Mouse (Mus musculus) stomach, embryonic 16.5 days (tissue): ENCODE measurements at regions not wholly inside any gene's neighbourhood (a gene's known extent, or its start where the extent isn't known, plus 50 kb on each side); places are given as distances from the start of the nearest gene placed in this dataset.

ENCODE experiments used
- ATAC-seq: fragments of 200-750 bp; cut with Nextera tagmentation; 2 replicates; pipeline ENCODE4 v1.8.0; 2017; ENCODE audit warnings: moderate number of reproducible peaks, moderate TSS enrichment; ENCODE audit not compliant: insufficient read depth, low FRiP score
- H3K27ac ChIP-seq: fragments of 300-500 bp; sonication (generic); 2 replicates; pipeline ENCODE4 v1.5.1; 2014; ENCODE audit warnings: low read length
- H3K27me3 ChIP-seq: fragments of 300-500 bp; sonication (generic); 2 replicates; pipeline ENCODE4 v1.6.1; 2014; ENCODE audit warnings: low read length, control low read depth, mixed read lengths; ENCODE audit not compliant: control insufficient read depth, insufficient read depth
- H3K36me3 ChIP-seq: fragments of 300-500 bp; sonication (generic); 2 replicates; pipeline ENCODE4 v1.6.1; 2014; ENCODE audit warnings: low read length; ENCODE audit not compliant: control insufficient read depth, insufficient read depth
- H3K4me1 ChIP-seq: fragments of 300-500 bp; sonication (generic); 2 replicates; pipeline ENCODE4 v1.6.1; 2014; ENCODE audit warnings: low read length, control low read depth, mixed read lengths; ENCODE audit not compliant: control insufficient read depth, insufficient read depth
- H3K4me2 ChIP-seq: fragments of 300-500 bp; sonication (generic); 2 replicates; pipeline ENCODE4 v1.6.1; 2014; ENCODE audit warnings: low read depth, low read length, mixed read lengths
- H3K4me3 ChIP-seq: fragments of 300-500 bp; sonication (generic); replicated peaks from 2 replicates; pipeline ENCODE4 v1.5.1; 2014; ENCODE audit warnings: mild to moderate bottlenecking, low read length
- H3K9ac ChIP-seq: fragments of 300-500 bp; sonication (generic); 2 replicates; pipeline ENCODE4 v1.6.1; 2014; ENCODE audit warnings: low read length
- H3K9me3 ChIP-seq: fragments of 300-500 bp; sonication (generic); replicated peaks from 2 replicates; pipeline ENCODE4 v1.6.1; 2016; ENCODE audit warnings: low read length, control low read depth; ENCODE audit not compliant: control insufficient read depth
- WGBS: fragments of 180-500 bp; shearing (Covaris S2); extraction: QIAGEN DNeasy Blood & Tissue Kit; methylation state at CpG from one replicate; pipeline ENCODE4 v1.1.7; 2014; 5-methylcytosine and 5-hydroxymethylcytosine counted together

DNA sequence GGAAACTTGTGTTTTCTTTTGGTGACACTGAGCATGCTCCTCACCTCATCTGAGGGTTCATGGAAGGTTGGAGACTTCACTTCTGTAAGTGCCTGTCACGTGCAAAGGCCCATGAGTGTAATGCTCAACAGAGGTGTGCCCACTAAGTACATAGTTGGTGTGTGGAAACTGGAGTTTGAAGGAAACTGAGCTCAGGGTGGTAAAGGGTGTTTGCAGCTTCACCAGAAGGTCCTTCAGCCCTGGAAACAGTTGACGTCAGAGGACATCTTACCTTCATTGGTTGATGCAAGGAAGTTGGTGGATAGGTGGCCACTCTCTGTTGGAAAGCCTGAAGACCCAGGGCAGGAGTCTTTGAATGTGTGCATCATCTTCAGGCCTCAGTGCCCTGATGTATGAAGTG lies 83.0 kb upstream of the Irx3 start:
- no peaks in the 10 kb centered on the region for H3K4me1 ChIP-seq
- H3K4me3 ChIP-seq = no peak overlapping the region
- no peaks in the 10 kb centered on the region for H3K9me3 ChIP-seq
- H3K4me2 ChIP-seq = no peak overlapping the region
- no peak for ATAC-seq
- H3K36me3 ChIP-seq = no peaks in the 10 kb centered on the region
- 65% methylated on average over 2 of the region's 2 CpGs for WGBS
- no peak overlapping the region for H3K9ac ChIP-seq
- H3K27me3 ChIP-seq = no peaks in the 10 kb centered on the region
- H3K27ac ChIP-seq = no peak overlapping the region

DNA sequence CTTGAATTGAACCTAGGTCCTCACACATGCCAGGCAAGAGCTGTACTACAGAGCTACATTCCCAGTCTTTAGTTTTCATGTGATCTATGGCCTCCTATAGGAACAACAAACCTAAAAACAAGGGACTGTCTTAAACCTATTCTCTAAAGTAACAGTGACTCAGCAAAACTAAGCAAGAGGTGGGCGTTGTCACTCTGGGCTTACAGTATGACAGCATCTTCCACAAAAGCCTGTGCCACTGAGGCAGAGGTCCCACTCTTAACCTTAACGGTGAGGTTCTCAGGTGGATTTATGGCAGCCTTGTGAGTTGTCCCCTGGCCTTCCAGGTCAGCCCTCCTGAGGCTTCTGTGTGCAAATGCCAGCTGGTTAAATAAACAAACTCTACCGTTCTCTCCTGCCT lies 82.5 kb upstream of the Irx3 start:
- H3K4me2 ChIP-seq = no peak overlapping the region

GRCm38 (mm10) chr8:91883012-91883411 lies 81.1 kb upstream of the Irx3 start:
- no peaks in the 10 kb centered on the region for H3K4me1 ChIP-seq
- H3K36me3 ChIP-seq = no peaks in the 10 kb centered on the region
- no peaks in the 10 kb centered on the region for H3K9me3 ChIP-seq
- 65% methylated on average over 4 of the region's 4 CpGs for WGBS
- H3K9ac ChIP-seq = no peak overlapping the region
- no peak for ATAC-seq
- no peak overlapping the region for H3K27ac ChIP-seq
- no peak overlapping the region for H3K4me2 ChIP-seq
- H3K27me3 ChIP-seq = no peaks in the 10 kb centered on the region
- H3K4me3 ChIP-seq = no peak overlapping the region

More for the DNA sequence above, 82.5 kb upstream of the Irx3 start:
- Histone ChIP-seq H3K27ac (no peak overlapping the region), H3K9me3 (no peaks in the 10 kb centered on the region), H3K9ac (no peak overlapping the region), H3K36me3 (no peaks in the 10 kb centered on the region), H3K4me1 (no peaks in the 10 kb centered on the region), H3K4me3 (no peak overlapping the region), H3K27me3 (no peaks in the 10 kb centered on the region)
- no peak for ATAC-seq
- WGBS = 32% methylated on average over 3 of the region's 3 CpGs

DNA sequence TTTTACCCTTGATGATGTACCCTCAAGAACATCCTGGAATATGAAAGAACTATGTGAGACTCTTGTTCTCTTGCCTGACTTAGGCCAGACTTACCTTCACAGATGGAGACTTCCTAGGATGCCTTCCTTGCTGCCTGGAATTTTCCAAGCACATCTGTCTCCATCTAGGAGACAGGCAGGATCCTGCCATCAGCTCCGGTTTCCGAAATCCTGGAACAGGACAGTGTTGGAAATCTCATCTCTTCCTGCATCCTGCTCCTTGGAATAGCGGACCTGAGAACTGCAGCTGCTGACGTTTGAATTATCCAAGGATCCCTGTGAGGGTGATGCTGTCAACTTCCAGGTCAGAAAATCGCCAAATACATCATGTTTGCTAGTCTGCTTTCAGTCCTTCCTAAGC lies 77.0 kb upstream of the Irx3 start:
- no peaks in the 10 kb centered on the region for H3K9me3 ChIP-seq
- H3K36me3 ChIP-seq = no peaks in the 10 kb centered on the region
- H3K4me1 ChIP-seq = no peaks in the 10 kb centered on the region
- no peak overlapping the region for H3K4me2 ChIP-seq
- no peak overlapping the region for H3K9ac ChIP-seq
- WGBS = 67% methylated on average over 5 of the region's 5 CpGs
- no peak for ATAC-seq
- no peak overlapping the region for H3K27ac ChIP-seq
- H3K4me3 ChIP-seq = no peak overlapping the region
- no peaks in the 10 kb centered on the region; the same call in 1 of the 2 replicates for H3K27me3 ChIP-seq

GRCm38 (mm10) chr8:91876161-91876560 lies 74.3 kb upstream of the Irx3 start:
- H3K27ac ChIP-seq = no peak overlapping the region
- H3K9ac ChIP-seq = no peak overlapping the region
- H3K4me1 ChIP-seq = peaks cover 8% of the 10 kb centered on the region
- peaks cover 7% of the 10 kb centered on the region; the same call in 1 of the 2 replicates for H3K27me3 ChIP-seq
- 28% methylated on average over 15 of the region's 15 CpGs for WGBS
- H3K4me3 ChIP-seq = no peak overlapping the region
- H3K36me3 ChIP-seq = no peaks in the 10 kb centered on the region
- no peak for ATAC-seq
- H3K9me3 ChIP-seq = no peaks in the 10 kb centered on the region
- H3K4me2 ChIP-seq = no peak overlapping the region

DNA sequence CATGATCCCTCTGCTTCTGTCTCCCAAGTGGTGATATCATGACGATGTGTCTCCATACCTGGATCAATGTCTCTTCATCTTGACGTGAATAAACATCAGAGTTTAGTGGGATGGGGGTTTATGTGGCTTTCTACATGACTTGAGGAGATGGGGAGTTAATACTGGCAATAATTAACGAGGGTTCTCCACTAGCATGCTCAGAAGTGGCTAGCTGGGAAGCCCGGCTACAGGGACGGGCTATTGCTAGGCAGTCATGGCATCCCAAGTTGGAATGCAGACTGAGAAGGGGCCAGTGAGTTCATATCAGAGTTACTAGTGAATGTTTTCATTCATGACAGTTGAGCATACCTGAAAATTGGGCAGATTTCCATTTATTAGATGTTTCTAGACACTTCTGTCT lies 71.4 kb upstream of the Irx3 start:
- H3K27me3 ChIP-seq = peaks cover 7% of the 10 kb centered on the region; the same call in 1 of the 2 replicates
- H3K4me2 ChIP-seq = no peak overlapping the region
- H3K9ac ChIP-seq = no peak overlapping the region
- H3K4me3 ChIP-seq = no peak overlapping the region
- peaks cover 8% of the 10 kb centered on the region for H3K4me1 ChIP-seq
- no peak overlapping the region for H3K27ac ChIP-seq
- no peak for ATAC-seq
- H3K36me3 ChIP-seq = no peaks in the 10 kb centered on the region
- no peaks in the 10 kb centered on the region for H3K9me3 ChIP-seq
- WGBS = 50% methylated on average over 5 of the region's 5 CpGs

DNA sequence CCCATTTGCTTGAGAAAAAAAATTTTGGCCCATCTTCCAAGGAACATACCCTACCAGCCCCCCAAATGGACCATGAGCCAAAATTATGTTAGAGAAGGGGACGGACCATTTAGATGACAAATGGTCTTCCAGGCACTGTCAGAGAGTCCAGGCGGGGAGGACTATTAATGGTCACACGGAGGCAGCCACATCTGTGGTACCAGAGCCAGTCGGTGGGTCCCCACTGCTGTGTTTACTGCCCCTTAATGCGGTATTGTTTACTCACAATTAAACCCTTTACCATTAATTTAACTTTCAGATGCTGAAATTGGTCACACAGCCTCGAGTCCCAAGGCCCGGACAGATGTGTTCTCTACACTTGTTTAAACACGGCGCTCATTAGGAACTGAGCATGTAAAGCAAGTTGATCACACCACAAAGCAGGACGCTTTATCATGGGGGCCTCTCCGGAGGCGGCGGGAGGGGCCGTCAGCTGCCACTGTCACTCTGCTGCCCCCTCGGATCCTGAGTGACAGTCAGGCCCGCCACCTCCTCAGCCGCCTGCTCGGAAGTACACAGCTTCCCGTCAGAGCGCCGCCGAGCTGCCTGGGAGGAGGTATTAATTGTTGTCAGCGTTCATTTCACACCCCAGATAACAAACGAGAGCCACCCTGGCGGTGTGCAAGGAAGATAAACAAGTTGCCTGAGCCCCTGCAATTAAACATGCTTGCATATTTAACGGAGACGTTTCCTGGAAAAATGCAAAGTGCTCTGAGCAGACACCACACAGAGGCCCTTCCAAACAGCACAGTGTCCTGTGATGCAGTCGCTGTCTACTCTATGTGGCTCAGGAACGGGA lies 70.6 kb upstream of the Irx3 start:
- no peak for ATAC-seq
- H3K9me3 ChIP-seq = no peaks in the 10 kb centered on the region
- peak overlapping the region; percentile 52 for H3K4me2 ChIP-seq
- H3K9ac ChIP-seq = peak overlapping the region; percentile 37; the same call in 1 of the 2 replicates
- WGBS = 12% methylated on average over 29 of the region's 29 CpGs
- H3K27me3 ChIP-seq = peaks cover 7% of the 10 kb centered on the region; the same call in 1 of the 2 replicates
- no peak overlapping the region for H3K27ac ChIP-seq
- H3K4me1 ChIP-seq = peaks cover 8% of the 10 kb centered on the region
- H3K36me3 ChIP-seq = no peaks in the 10 kb centered on the region
- H3K4me3 ChIP-seq = peak overlapping the region; percentile 17

- no peak for ATAC-seq
- H3K27me3 ChIP-seq = peaks cover 2% of the 10 kb centered on the region; the same call in 1 of the 2 replicates
- no peak overlapping the region for H3K4me2 ChIP-seq
- H3K4me1 ChIP-seq = 0 out of 2 replicates have a peak, but pooled peaks cover under 1% of the 10 kb centered on the region
- H3K9ac ChIP-seq = no peak overlapping the region
- H3K27ac ChIP-seq = no peak overlapping the region
- no peaks in the 10 kb centered on the region for H3K36me3 ChIP-seq
- no peaks in the 10 kb centered on the region for H3K9me3 ChIP-seq
- WGBS = 30% methylated on average over 7 of the region's 7 CpGs
- H3K4me3 ChIP-seq = no peak overlapping the region
Observed at GRCm38 (mm10) chr8:91867069-91867468, 65.2 kb upstream of the Irx3 start.

GRCm38 (mm10) chr8:91866076-91866475 lies 64.2 kb upstream of the Irx3 start:
- Histone ChIP-seq H3K27ac (no peak overlapping the region), H3K36me3 (no peaks in the 10 kb centered on the region), H3K9me3 (no peaks in the 10 kb centered on the region), H3K4me1 (no peaks in the 10 kb centered on the region), H3K4me3 (no peak overlapping the region), H3K9ac (no peak overlapping the region), H3K4me2 (no peak overlapping the region), H3K27me3 (peaks cover 2% of the 10 kb centered on the region; the same call in 1 of the 2 replicates)
- ATAC-seq = no peak
- WGBS = 59% methylated on average over 7 of the region's 7 CpGs
